Mouse (Mus musculus) limb, embryonic 11.5 days (tissue): Measurements from ENCODE around the gene Dnaaf3. TPM values are rescaled to one million over a fixed set of nuclear protein-coding genes. Genes with fewer than 3 reads are reported as not detected.

Experiments
- ATAC-seq: fragments of 200-750 bp; cut with Nextera tagmentation; 2 replicates; pipeline ENCODE4 v1.8.0; 2017; ENCODE audit warnings: low read depth; ENCODE audit not compliant: insufficient number of reproducible peaks, low FRiP score, low TSS enrichment
- DNase-seq: peaks from one replicate; pipeline ENCODE4 v3.0.0-alpha.2; 2015; ENCODE audit warnings: low spot score
- H3K27ac ChIP-seq: fragments of 300-500 bp; sonication (generic); replicated peaks from 2 replicates; pipeline ENCODE4 v1.5.1; 2014; ENCODE audit warnings: low read depth, mild to moderate bottlenecking, low read length
- H3K27me3 ChIP-seq: fragments of 300-500 bp; sonication (generic); 2 replicates; pipeline ENCODE4 v1.6.1; 2014; ENCODE audit warnings: mild to moderate bottlenecking, low read length, mixed read lengths; ENCODE audit not compliant: control insufficient read depth, insufficient read depth
- H3K36me3 ChIP-seq: fragments of 300-500 bp; sonication (generic); 2 replicates; pipeline ENCODE4 v1.6.1; 2014; ENCODE audit warnings: mild to moderate bottlenecking, low read length, moderate library complexity, mixed read lengths; ENCODE audit not compliant: control insufficient read depth, insufficient read depth
- H3K4me1 ChIP-seq: fragments of 300-500 bp; sonication (generic); 2 replicates; pipeline ENCODE4 v1.6.1; 2014; ENCODE audit warnings: low read length, mixed read lengths; ENCODE audit not compliant: control insufficient read depth, insufficient read depth
- H3K4me2 ChIP-seq: fragments of 300-500 bp; sonication (generic); 2 replicates; pipeline ENCODE4 v1.6.1; 2014; ENCODE audit warnings: low read depth, mild to moderate bottlenecking, moderate library complexity; ENCODE audit not compliant: severe bottlenecking
- H3K4me3 ChIP-seq: fragments of 300-500 bp; sonication (generic); 2 replicates; pipeline ENCODE4 v1.5.1; 2014; ENCODE audit warnings: low read depth, low read length
- H3K9ac ChIP-seq: fragments of 300-500 bp; sonication (generic); 2 replicates; pipeline ENCODE4 v1.6.1; 2014; ENCODE audit warnings: mild to moderate bottlenecking, low read length
- H3K9me3 ChIP-seq: fragments of 300-500 bp; sonication (generic); 2 replicates; pipeline ENCODE4 v1.6.1; 2016; ENCODE audit warnings: low read length; ENCODE audit not compliant: control insufficient read depth
- WGBS: fragments of 180-500 bp; shearing (Covaris S2); extraction: QIAGEN DNeasy Blood & Tissue Kit; methylation state at CpG from one replicate; pipeline ENCODE4 v1.1.7; 2014; 5-methylcytosine and 5-hydroxymethylcytosine counted together
- polyA plus RNA-seq: library from polyadenylated mRNA; unstranded; fragments of >200 nt; fragmentation: Nextera tagmentation; extraction: Ambion mirVana; gene quantifications from 2 replicates; pipeline ENCODE4 v1.2.1, GENCODE M21; 2014

The Dnaaf3 gene
- polyA plus RNA-seq, 1 experiment from 2014 or later = 2.4 TPM

GRCm38 (mm10) chr7:4504646-4505435, 27.4 kb downstream of the Dnaaf3 start:
- 62% methylated on average over 11 of the region's 11 CpGs for WGBS
- ATAC-seq (no peak), DNase-seq (no peak)

DNA sequence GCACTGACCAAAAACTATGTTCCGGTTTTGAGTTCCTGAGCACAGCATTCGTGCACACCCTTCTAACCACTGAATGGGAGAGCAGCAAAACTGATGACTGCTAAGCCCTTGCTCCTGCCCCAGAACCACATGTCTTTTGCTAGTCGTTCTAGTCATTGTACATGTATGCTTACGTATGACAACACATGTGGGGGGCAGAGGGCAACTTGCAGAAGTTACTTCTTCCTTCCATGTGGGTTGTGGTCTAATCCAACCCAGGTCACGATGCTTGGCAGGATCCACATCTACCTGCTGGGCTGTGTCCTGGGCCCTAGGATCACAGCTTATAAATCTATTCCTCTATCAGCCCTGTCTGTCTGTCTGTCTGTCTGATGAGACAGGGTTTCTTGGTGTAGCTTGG, 28.4 kb downstream of the Dnaaf3 start:
- no peaks in the 10 kb centered on the region for H3K27me3 ChIP-seq
- H3K27ac ChIP-seq = no peak overlapping the region
- DNase-seq = no peak
- H3K36me3 ChIP-seq = no peaks in the 10 kb centered on the region
- no peak overlapping the region for H3K4me2 ChIP-seq
- H3K9me3 ChIP-seq = no peaks in the 10 kb centered on the region
- no peak overlapping the region for H3K9ac ChIP-seq
- WGBS = 84% methylated on average over 5 of the region's 5 CpGs
- H3K4me1 ChIP-seq = peaks cover 11% of the 10 kb centered on the region; the same call in 1 of the 2 replicates
- ATAC-seq = no peak
- no peak overlapping the region for H3K4me3 ChIP-seq

More at GRCm38 (mm10) chr7:4504646-4505435, 27.4 kb downstream of the Dnaaf3 start:
- no peaks in the 10 kb centered on the region for H3K9me3 ChIP-seq
- no peaks in the 10 kb centered on the region for H3K36me3 ChIP-seq
- no peak overlapping the region for H3K27ac ChIP-seq
- H3K4me3 ChIP-seq = no peak overlapping the region
- H3K27me3 ChIP-seq = no peaks in the 10 kb centered on the region
- peaks cover 4% of the 10 kb centered on the region; the same call in 1 of the 2 replicates for H3K4me1 ChIP-seq
- no peak overlapping the region for H3K9ac ChIP-seq
- no peak overlapping the region for H3K4me2 ChIP-seq

DNA sequence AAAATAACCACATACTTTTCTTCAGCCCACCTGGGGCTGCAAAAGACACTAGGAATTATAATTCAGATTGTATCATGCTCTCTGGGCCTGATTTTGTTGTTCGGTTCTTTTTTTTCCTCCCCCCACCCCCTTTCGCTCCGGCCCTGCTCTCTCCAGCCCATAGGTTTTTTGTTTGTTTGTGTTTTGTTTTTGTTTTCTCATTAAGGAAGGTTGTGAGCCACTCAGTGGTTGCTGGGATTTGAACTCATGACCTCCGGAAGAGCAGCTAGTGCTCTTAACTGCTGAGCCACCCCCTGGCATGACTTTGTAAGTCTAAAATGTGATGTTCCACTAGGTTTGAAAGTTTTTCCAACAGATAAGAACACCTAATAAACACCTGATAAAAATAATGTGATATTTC, 29.2 kb downstream of the Dnaaf3 start:
- Histone ChIP-seq H3K4me3 (no peak overlapping the region), H3K9me3 (no peaks in the 10 kb centered on the region), H3K36me3 (no peaks in the 10 kb centered on the region), H3K27me3 (no peaks in the 10 kb centered on the region), H3K27ac (no peak overlapping the region), H3K9ac (no peak overlapping the region), H3K4me1 (peaks cover 12% of the 10 kb centered on the region; the same call in 1 of the 2 replicates), H3K4me2 (no peak overlapping the region)
- DNase-seq (no peak), ATAC-seq (no peak)
- 83% methylated on average over 4 of the region's 4 CpGs for WGBS

DNA sequence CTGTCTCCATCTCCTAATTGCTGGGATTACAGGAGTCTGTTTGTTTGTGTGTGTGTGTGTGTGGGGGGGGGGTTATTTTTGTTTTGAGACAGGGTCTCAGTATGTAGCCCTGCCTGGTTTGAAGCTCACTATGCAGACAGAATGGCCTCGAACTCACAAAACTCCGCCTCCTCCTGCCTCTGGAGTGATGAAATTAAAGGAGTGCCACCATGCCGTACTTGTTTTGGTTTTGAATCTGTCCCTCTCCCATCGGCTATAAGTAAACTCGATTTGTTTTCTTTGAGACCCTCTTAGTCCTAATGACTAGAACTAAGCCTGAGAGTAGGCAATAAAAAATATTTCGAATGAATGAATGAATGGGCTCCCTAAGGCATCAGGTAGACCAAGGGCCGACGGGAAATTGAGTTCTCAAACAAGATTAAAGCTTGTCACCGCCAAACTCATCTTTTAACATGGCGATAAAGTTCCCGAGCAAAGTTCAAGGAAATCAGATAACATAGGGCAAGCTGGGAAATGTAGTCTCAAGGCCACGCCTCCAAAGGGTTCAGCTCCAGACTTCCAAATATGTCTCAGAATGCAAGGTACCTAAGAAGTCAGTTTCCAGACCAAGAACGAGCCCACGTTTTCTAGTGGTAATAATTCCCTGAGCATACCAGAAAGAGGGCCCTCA, 29.7 kb downstream of the Dnaaf3 start:
- peak overlapping the region; percentile 73 for H3K4me3 ChIP-seq
- peak overlapping the region; percentile 61 for H3K4me2 ChIP-seq
- H3K4me1 ChIP-seq = peaks cover 12% of the 10 kb centered on the region; the same call in 1 of the 2 replicates
- ATAC-seq (no peak), DNase-seq (peak; percentile 44)
- no peaks in the 10 kb centered on the region for H3K9me3 ChIP-seq
- WGBS = 12% methylated on average over 14 of the region's 14 CpGs
- H3K9ac ChIP-seq = no peak overlapping the region
- no peaks in the 10 kb centered on the region for H3K27me3 ChIP-seq
- no peaks in the 10 kb centered on the region for H3K36me3 ChIP-seq
- H3K27ac ChIP-seq = no peak overlapping the region

DNA sequence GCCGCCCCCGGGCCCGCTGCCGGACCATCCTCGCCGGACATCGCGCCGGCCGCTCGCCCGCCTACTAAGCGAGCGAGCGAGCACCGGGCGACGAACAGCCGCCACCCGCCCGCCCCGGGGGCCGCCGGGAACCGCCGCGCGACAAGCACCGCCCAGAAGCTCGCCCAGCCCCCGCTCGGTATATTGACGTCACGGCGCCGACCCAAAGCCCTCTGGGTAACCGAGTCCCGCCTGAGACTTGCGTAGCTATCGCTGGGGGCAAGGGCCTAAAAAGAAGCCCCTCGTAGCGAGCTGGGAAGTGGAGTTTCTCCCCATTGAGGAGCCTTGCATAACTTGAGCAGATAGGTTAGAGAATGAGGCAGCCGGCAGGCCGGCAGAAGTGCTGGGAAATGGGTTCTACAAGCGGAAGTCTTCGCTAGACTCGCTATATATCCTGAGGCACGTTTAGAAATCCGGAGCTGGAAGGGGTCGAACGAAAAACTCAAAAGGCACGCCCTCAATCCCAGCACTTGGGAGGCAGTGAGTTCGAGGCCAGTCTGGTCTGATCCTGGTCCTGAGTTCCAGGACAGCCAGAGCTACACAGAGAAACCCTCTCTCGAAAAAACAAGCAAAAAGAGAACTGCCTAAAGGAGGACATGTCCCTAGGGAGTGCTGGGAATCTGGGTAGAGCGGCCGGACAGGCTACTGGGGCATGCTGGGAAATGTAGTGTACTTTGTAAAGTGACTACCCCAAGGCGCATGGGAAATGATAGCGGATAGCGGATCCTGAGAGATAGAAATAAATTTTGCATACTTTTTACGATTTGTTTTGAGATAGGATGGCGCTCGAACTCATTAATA, 30.5 kb downstream of the Dnaaf3 start, which contains the start of gene Ppp1r12c:
Gene Ppp1r12c (minus strand): TSS at position 123 of the 840 bp plus-strand sequence.
- ATAC-seq (peak; percentile 88), DNase-seq (peak; percentile 95)
- H3K9ac ChIP-seq = peak within 1 kb of the TSS; percentile 92
- H3K4me1 ChIP-seq = peaks cover 12% of the 10 kb centered on the region; the same call in 1 of the 2 replicates
- no peaks in the 10 kb centered on the region for H3K9me3 ChIP-seq
- 0 out of 2 replicates have a peak, but pooled peaks cover 3% of the 10 kb centered on the region for H3K36me3 ChIP-seq
- WGBS = under 1% methylated on average over 62 of the region's 62 CpGs
- H3K27ac ChIP-seq = peak within 1 kb of the TSS; percentile 51; the same call in 1 of the 2 replicates
- H3K4me3 ChIP-seq = peak within 1 kb of the TSS; percentile 73
- H3K4me2 ChIP-seq = peak within 1 kb of the TSS; percentile 61
- H3K27me3 ChIP-seq = no peaks in the 10 kb centered on the region

DNA sequence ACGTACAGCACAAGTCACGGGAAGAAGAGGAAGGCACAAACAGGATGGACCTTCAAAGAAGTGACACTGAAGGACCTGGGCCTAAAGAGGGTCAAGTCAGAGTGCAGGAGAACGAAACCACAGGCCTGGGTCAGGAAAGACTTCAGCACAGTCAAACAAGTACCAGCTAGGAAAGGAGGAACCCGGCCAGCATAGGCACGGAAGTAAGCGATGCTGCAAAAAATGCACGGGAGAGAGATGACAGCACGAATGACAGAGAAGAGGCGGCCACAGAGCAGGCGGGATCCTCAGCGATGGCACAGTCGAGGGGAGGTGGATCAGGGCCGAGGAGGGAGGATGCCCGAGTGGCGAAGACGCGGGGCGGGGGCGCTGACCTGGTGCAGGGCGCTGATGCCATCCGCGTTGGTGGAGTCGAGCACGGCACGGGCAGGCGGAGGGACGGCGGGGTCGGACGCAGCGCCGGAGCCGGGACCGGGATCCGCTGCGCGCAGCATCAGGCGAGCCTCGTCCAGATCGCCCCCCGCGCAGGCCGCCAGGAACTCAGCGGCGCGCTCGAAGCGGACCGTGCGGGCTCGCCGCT, 31.3 kb downstream of the Dnaaf3 start:
- peak; percentile 28 for ATAC-seq
- Histone ChIP-seq H3K9ac (peak overlapping the region; percentile 92), H3K9me3 (no peaks in the 10 kb centered on the region), H3K27me3 (no peaks in the 10 kb centered on the region), H3K4me3 (peak overlapping the region; percentile 73), H3K27ac (peak overlapping the region; percentile 51; the same call in 1 of the 2 replicates), H3K4me1 (peaks cover 12% of the 10 kb centered on the region; the same call in 1 of the 2 replicates), H3K36me3 (0 out of 2 replicates have a peak, but pooled peaks cover 3% of the 10 kb centered on the region), H3K4me2 (peak overlapping the region; percentile 61)
- DNase-seq = peak; percentile 52
- WGBS = under 1% methylated on average over 21 of the region's 52 CpGs

DNA sequence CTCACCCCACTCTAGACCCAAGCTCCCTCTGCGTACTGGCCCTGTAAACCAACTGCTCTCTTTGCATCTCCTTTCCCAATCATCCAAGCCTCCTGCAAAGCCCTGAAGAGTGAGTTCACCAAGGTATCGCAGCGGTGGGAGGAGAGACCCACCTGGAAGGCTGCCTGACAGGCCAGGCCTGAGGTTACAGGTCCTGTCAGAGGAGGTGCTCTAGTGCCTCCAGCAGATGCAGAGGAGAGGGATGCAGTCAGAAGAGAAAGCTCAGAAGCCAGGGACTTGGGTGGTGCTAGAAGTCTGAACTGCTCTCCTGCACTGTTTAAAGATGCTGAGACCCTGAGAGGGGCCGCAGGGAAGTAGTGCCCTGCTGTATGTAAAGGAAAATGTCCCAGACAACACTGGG, 33.2 kb downstream of the Dnaaf3 start:
- Histone ChIP-seq H3K9ac (no peak overlapping the region), H3K4me2 (no peak overlapping the region), H3K4me3 (no peak overlapping the region), H3K9me3 (no peaks in the 10 kb centered on the region), H3K4me1 (peaks cover 12% of the 10 kb centered on the region; the same call in 1 of the 2 replicates), H3K27me3 (no peaks in the 10 kb centered on the region), H3K36me3 (0 out of 2 replicates have a peak, but pooled peaks cover 3% of the 10 kb centered on the region), H3K27ac (no peak overlapping the region)
- DNase-seq = no peak
- no peak for ATAC-seq
- WGBS = 91% methylated on average over 4 of the region's 4 CpGs
